Mouse (Mus musculus) liver, embryonic 14.5 days (tissue): ENCODE measurements around the gene Tyw1. TPM values are rescaled to one million over a fixed set of nuclear protein-coding genes. Genes with fewer than 3 reads are reported as not detected.

Source experiments
- ATAC-seq: fragments of 200-750 bp; cut with Nextera tagmentation; 2 replicates; pipeline ENCODE4 v1.8.0; 2017; ENCODE audit warnings: moderate number of reproducible peaks, mild to moderate bottlenecking, moderate library complexity; ENCODE audit not compliant: insufficient read depth
- DNase-seq, 3 experiments: peaks; one replicate each; pipeline ENCODE4 v3.0.0-alpha.2; 2012 to 2013; ENCODE audit warnings: low read depth in 3 of 3, low spot score in 3 of 3
- H3K27ac ChIP-seq: fragments of 300-500 bp; sonication (generic); 2 replicates; pipeline ENCODE4 v1.5.1; 2014; ENCODE audit warnings: moderate library complexity, mild to moderate bottlenecking, control low read depth, inconsistent platforms
- H3K27me3 ChIP-seq: fragments of 300-500 bp; sonication (generic); 2 replicates; pipeline ENCODE4 v1.6.1; 2014; ENCODE audit warnings: mild to moderate bottlenecking, low read length, moderate library complexity; ENCODE audit not compliant: control insufficient read depth, insufficient read depth
- H3K36me3 ChIP-seq: fragments of 300-500 bp; sonication (generic); replicated peaks from 2 replicates; pipeline ENCODE4 v1.6.1; 2014; ENCODE audit warnings: low read depth; ENCODE audit not compliant: control insufficient read depth, insufficient read depth
- H3K4me1 ChIP-seq, 2 experiments: fragments of 200-500 bp in 1 of 2; fragments of 300-500 bp in 1 of 2; sonication (generic) in 1 of 2; replicated peaks; 2 replicates each; pipeline ENCODE4 v1.6.1; 2012 to 2014; ENCODE audit warnings: antibody characterized with exemption in 1 of 2, inconsistent platforms in 1 of 2, low read length in 1 of 2; ENCODE audit not compliant: control insufficient read depth in 2 of 2, insufficient read depth in 2 of 2
- H3K4me2 ChIP-seq: fragments of 300-500 bp; sonication (generic); 2 replicates; pipeline ENCODE4 v1.6.1; 2014; ENCODE audit warnings: low read depth, mild to moderate bottlenecking, control low read depth, moderate library complexity
- H3K4me3 ChIP-seq, 2 experiments: fragments of 200-500 bp in 1 of 2; fragments of 300-500 bp in 1 of 2; sonication (generic) in 1 of 2; 2 replicates each; pipeline ENCODE4 v1.5.1; 2012 to 2014; ENCODE audit warnings: low read depth in 2 of 2, low read length in 2 of 2, mild to moderate bottlenecking in 2 of 2, control low read depth in 1 of 2, inconsistent platforms in 1 of 2, moderate library complexity in 1 of 2; ENCODE audit not compliant: insufficient read depth in 1 of 2
- H3K9ac ChIP-seq: fragments of 300-500 bp; sonication (generic); replicated peaks from 2 replicates; pipeline ENCODE4 v1.6.1; 2014; ENCODE audit warnings: mild to moderate bottlenecking, control low read depth, moderate library complexity
- H3K9me3 ChIP-seq: fragments of 300-500 bp; sonication (generic); 2 replicates; pipeline ENCODE4 v1.6.1; 2016; ENCODE audit warnings: low read length, mixed read lengths; ENCODE audit not compliant: control insufficient read depth
- CTCF ChIP-seq: IDR thresholded peaks from 2 replicates; pipeline ENCODE4 v1.5.1; 2016; ENCODE audit warnings: antibody characterized with exemption, low read depth, control low read depth
- EP300 ChIP-seq: IDR thresholded peaks from 2 replicates; pipeline ENCODE4 v1.6.1; 2016; ENCODE audit warnings: antibody characterized with exemption, low read depth
- WGBS: fragments of 180-500 bp; shearing (Covaris S2); extraction: QIAGEN DNeasy Blood & Tissue Kit; methylation state at CpG from one replicate; pipeline ENCODE4 v1.1.7; 2014; ENCODE audit not compliant: insufficient replicate concordance; 5-methylcytosine and 5-hydroxymethylcytosine counted together
- polyA plus RNA-seq, 2 experiments: library from polyadenylated mRNA; depleted of rRNA in 1 of 2; stranded (reverse) in 1 of 2; unstranded in 1 of 2; fragments of >200 nt; fragmentation: Nextera tagmentation in 1 of 2; extraction: Ambion mirVana in 1 of 2; gene quantifications; 2 replicates each; pipeline versions ENCODE4 v1.2.1 to v1.2.3; 2012 to 2014

The Tyw1 gene
- polyA plus RNA-seq, 2 experiments = 6.8 to 12.1 TPM

- Histone ChIP-seq H3K4me2 (no peak overlapping the region), H3K4me3 (no peak overlapping the region), H3K9ac (no peak overlapping the region), H3K27ac (no peak overlapping the region), H3K4me1 (no peaks in the 10 kb centered on the region), H3K36me3 (peaks cover 5% of the 10 kb centered on the region), H3K9me3 (no peaks in the 10 kb centered on the region), H3K27me3 (no peaks in the 10 kb centered on the region)
- ATAC-seq (no peak), DNase-seq (no peak)
- no peak for TF ChIP-seq EP300
- no peak for TF ChIP-seq CTCF
- 80% methylated on average over 9 of the region's 9 CpGs for WGBS
Measured at GRCm38 (mm10) chr5:130328366-130328765, 72.9 kb downstream of the Tyw1 start.

GRCm38 (mm10) chr5:130329889-130330288 is 74.5 kb downstream of the Tyw1 start:
- ATAC-seq (no peak), DNase-seq (no peak)
- no peak overlapping the region for H3K27ac ChIP-seq
- H3K27me3 ChIP-seq = no peaks in the 10 kb centered on the region
- H3K4me1 ChIP-seq = no peaks in the 10 kb centered on the region
- H3K36me3 ChIP-seq = peaks cover 5% of the 10 kb centered on the region
- H3K9me3 ChIP-seq = no peaks in the 10 kb centered on the region
- H3K9ac ChIP-seq = no peak overlapping the region
- TF ChIP-seq CTCF (no peak), EP300 (no peak)
- no peak overlapping the region for H3K4me3 ChIP-seq
- 55% methylated on average over 2 of the region's 2 CpGs for WGBS
- no peak overlapping the region for H3K4me2 ChIP-seq

- Histone ChIP-seq H3K36me3 (peaks cover 14% of the 10 kb centered on the region), H3K27ac (no peak overlapping the region), H3K9ac (no peak overlapping the region), H3K9me3 (no peaks in the 10 kb centered on the region), H3K4me2 (no peak overlapping the region), H3K4me1 (no peaks in the 10 kb centered on the region), H3K27me3 (no peaks in the 10 kb centered on the region), H3K4me3 (no peak overlapping the region)
- no peak for DNase-seq
- TF ChIP-seq EP300 (no peak), CTCF (no peak)
- WGBS = 80% methylated on average over 4 of the region's 4 CpGs
- no peak for ATAC-seq
Measured at GRCm38 (mm10) chr5:130330801-130331200, 75.4 kb downstream of the Tyw1 start.

- Histone ChIP-seq H3K36me3 (peaks cover 13% of the 10 kb centered on the region), H3K9me3 (no peaks in the 10 kb centered on the region), H3K4me2 (no peak overlapping the region), H3K4me3 (no peak overlapping the region), H3K9ac (no peak overlapping the region), H3K27ac (no peak overlapping the region), H3K4me1 (no peaks in the 10 kb centered on the region), H3K27me3 (no peaks in the 10 kb centered on the region)
- 62% methylated on average over 4 of the region's 4 CpGs for WGBS
- DNase-seq (no peak), ATAC-seq (no peak)
- TF ChIP-seq EP300 = no peak
- TF ChIP-seq CTCF = no peak
Measured at GRCm38 (mm10) chr5:130331206-130331605, 75.8 kb downstream of the Tyw1 start.

- no peaks in the 10 kb centered on the region for H3K9me3 ChIP-seq
Measured at GRCm38 (mm10) chr5:130333566-130333965, 78.1 kb downstream of the Tyw1 start.

More at GRCm38 (mm10) chr5:130333566-130333965, 78.1 kb downstream of the Tyw1 start:
- WGBS = 81% methylated on average over 7 of the region's 7 CpGs
- no peaks in the 10 kb centered on the region for H3K4me1 ChIP-seq
- no peak overlapping the region for H3K4me2 ChIP-seq
- no peak for TF ChIP-seq CTCF
- no peak for TF ChIP-seq EP300
- H3K9ac ChIP-seq = no peak overlapping the region
- ATAC-seq (no peak), DNase-seq (no peak)
- no peak overlapping the region for H3K27ac ChIP-seq
- no peaks in the 10 kb centered on the region for H3K27me3 ChIP-seq
- H3K36me3 ChIP-seq = peaks cover 10% of the 10 kb centered on the region
- H3K4me3 ChIP-seq = no peak overlapping the region
